Mouse (Mus musculus) layer of hippocampus, adult 2 months (tissue): ENCODE data around the gene Tenm2. TPM values are rescaled to one million over a fixed set of nuclear protein-coding genes. Genes with fewer than 3 reads are reported as not detected.

Experiments
- DNase-seq, 2 experiments: peaks; one replicate each; pipeline ENCODE4 v3.0.0; 2022; ENCODE audit warnings: low spot score in 2 of 2
- H3K27ac ChIP-seq: fragments of 200-600 bp; 2 replicates; pipeline ENCODE4 v1.8.1; 2022
- H3K4me3 ChIP-seq: fragments of 200-600 bp; 2 replicates; pipeline ENCODE4 v1.8.1; 2022; ENCODE audit warnings: mild to moderate bottlenecking
- CTCF ChIP-seq: fragments of 200-600 bp; conservative IDR thresholded peaks from 2 replicates; pipeline ENCODE4 v1.8.1; 2022; ENCODE audit warnings: antibody characterized with exemption, mild to moderate bottlenecking, moderate library complexity
- total RNA-seq, 2 experiments: library from RNA; stranded (reverse); gene quantifications; 2 replicates each; pipeline ENCODE4 v1.2.3; 2021

Tenm2 gene
- total RNA-seq, 2 experiments from 2014 or later = 153 to 165 TPM

GRCm38 (mm10) chr11:36264776-36265466, 970.8 kb downstream of the Tenm2 start:
- no peak for DNase-seq
- Histone ChIP-seq H3K27ac (peak overlapping the region; percentile 43), H3K4me3 (no peak overlapping the region)
- TF ChIP-seq CTCF = no peak

DNA sequence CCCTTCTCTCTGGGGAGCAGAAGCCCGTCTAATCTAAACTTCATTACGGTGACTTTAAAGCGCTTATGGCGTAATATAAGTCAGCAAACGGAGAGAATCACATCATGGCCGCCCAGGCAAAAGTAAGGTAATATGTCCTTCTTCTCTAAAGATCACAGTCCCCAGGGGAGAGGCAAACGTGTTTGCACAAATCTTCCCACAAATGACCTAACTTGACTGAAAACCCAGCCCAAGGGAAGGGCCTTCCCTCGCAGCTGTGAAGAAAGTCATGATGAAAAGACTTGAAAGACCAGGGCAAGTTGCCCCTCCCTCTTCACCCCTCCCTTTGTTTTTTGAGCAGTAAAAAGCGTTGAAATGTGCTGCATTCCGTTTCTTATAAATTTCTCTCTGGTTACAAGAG, 971.9 kb downstream of the Tenm2 start:
- no peak for DNase-seq
- Histone ChIP-seq H3K4me3 (no peak overlapping the region), H3K27ac (no peak overlapping the region)
- no peak for TF ChIP-seq CTCF

DNA sequence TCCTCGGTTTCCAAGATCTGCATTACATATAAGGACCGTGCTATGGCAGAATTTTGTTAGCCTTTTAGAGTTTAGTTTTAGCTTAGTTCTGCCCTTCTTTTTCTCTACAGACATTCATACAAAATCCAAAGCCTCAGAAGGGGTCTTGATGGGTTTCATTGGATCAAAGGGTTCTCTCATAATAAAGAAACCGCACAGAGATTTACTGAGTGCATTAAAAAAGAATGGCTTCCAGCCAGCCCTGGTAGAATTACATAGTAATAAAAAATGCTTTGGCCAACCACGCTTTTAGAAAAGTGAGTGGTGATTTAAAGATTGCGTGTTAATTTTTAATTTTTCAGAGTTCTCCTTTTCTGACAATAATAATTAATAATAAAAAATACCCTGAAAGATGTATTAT, 978.6 kb downstream of the Tenm2 start:
- peak overlapping the region; percentile 70; the same call in 1 of the 2 replicates for H3K27ac ChIP-seq
- no peak overlapping the region for H3K4me3 ChIP-seq
- DNase-seq = no peak
- no peak for TF ChIP-seq CTCF

DNA sequence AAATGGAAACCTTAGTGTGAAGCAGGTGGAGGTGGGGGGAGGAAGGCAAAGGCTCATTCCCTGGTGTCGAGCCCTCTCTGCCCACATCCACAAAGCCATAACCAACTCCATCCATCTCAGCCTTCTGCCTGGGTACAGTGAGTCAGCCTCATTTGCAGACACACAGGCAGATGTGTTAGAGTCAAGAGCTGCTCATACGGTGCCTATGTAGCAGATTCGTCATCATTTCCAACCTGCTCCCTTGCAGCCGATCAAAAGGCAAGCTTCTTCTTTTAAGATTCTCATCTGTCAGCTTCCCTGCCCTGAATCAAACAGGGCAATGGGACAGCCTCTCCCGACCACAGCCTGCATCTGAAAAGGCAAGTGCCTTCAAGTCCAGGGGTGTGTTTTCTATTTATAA, 979.0 kb downstream of the Tenm2 start:
- no peak for DNase-seq
- Histone ChIP-seq H3K4me3 (no peak overlapping the region), H3K27ac (peak overlapping the region; percentile 70)
- no peak for TF ChIP-seq CTCF

DNA sequence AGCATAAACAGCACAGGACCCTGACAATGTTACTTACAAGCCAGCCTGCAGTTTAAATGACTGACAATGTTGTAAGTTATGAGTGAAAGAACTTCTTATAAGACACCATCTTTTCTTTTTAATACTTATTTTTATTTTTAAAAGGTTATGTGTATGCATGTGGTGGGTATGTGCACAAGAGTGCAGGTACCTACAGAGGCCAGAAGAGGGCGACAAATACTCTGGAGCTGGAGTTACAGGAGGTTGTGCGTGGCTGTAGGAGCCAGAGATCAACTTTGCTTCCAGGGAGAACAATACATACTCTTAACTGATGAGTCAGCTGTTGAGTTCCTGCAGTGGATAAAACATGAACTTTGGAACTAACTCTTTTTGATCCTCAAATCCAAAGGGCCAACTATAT, 981.7 kb downstream of the Tenm2 start:
- H3K4me3 ChIP-seq = no peak overlapping the region
- peak; percentile 56 for TF ChIP-seq CTCF
- H3K27ac ChIP-seq = no peak overlapping the region; the same call in 1 of the 2 replicates
- no peak for DNase-seq

- no peak for TF ChIP-seq CTCF
- Histone ChIP-seq H3K27ac (peak overlapping the region; percentile 70; the same call in 1 of the 2 replicates), H3K4me3 (no peak overlapping the region)
- no peak for DNase-seq
Measured at GRCm38 (mm10) chr11:36250111-36250510, 985.7 kb downstream of the Tenm2 start.

- DNase-seq = no peak
- peak; percentile 70 for TF ChIP-seq CTCF
- H3K27ac ChIP-seq = no peak overlapping the region
Measured at GRCm38 (mm10) chr11:36246152-36246551, 989.6 kb downstream of the Tenm2 start.

GRCm38 (mm10) chr11:36244491-36244882, 991.3 kb downstream of the Tenm2 start:
- no peak overlapping the region; the same call in 1 of the 2 replicates for H3K4me3 ChIP-seq
- no peak for TF ChIP-seq CTCF
- DNase-seq = no peak
- H3K27ac ChIP-seq = peak overlapping the region; percentile 71

More at GRCm38 (mm10) chr11:36246152-36246551, 989.6 kb downstream of the Tenm2 start:
- H3K4me3 ChIP-seq = no peak overlapping the region

GRCm38 (mm10) chr11:36243747-36244490, 991.8 kb downstream of the Tenm2 start:
- DNase-seq = peak; percentile 51 to 76
- Histone ChIP-seq H3K27ac (peak overlapping the region; percentile 71), H3K4me3 (no peak overlapping the region; the same call in 1 of the 2 replicates)
- no peak for TF ChIP-seq CTCF

GRCm38 (mm10) chr11:36238890-36239289, 996.9 kb downstream of the Tenm2 start:
- H3K27ac ChIP-seq = peak overlapping the region; percentile 7; the same call in 1 of the 2 replicates
- H3K4me3 ChIP-seq = no peak overlapping the region
- no peak for DNase-seq
- no peak for TF ChIP-seq CTCF

DNA sequence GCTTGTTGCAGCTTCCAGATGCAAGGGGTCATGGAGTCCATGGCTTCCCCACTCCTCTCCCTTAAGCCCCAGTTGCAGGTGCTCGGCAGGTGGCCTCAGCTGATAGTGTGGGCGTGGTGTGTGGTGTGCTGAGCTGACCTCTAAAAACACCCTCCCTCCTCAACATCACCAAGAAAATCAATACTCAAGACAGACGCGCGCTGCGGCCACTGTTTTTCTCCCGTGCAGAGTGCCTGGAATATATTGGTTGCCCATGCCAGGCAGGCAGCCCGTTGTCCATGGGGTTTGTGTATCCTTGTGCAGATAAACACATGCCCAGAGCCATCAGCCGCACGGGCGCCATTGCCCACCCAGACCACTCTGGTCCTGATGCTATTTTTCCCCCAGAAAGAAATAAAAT, 1007.1 kb downstream of the Tenm2 start:
- Histone ChIP-seq H3K4me3 (no peak overlapping the region), H3K27ac (peak overlapping the region; percentile 21)
- no peak for TF ChIP-seq CTCF
- no peak for DNase-seq

GRCm38 (mm10) chr11:36228196-36228595, 1007.6 kb downstream of the Tenm2 start:
- no peak for DNase-seq
- no peak overlapping the region for H3K4me3 ChIP-seq
- H3K27ac ChIP-seq = peak overlapping the region; percentile 21; the same call in 1 of the 2 replicates
- TF ChIP-seq CTCF = no peak

- no peak for DNase-seq
- TF ChIP-seq CTCF = no peak
- no peak overlapping the region for H3K4me3 ChIP-seq
- no peak overlapping the region for H3K27ac ChIP-seq
Measured at GRCm38 (mm10) chr11:36226061-36226460, 1009.7 kb downstream of the Tenm2 start.
